Mouse (Mus musculus): ENCODE data around the gene Rps18.
"Not testable (repeated sequence)": the region's sequence is repeated elsewhere in the genome, so short reads cannot be mapped to it uniquely, and the experiment has no call there.

The Rps18 gene

DNA sequence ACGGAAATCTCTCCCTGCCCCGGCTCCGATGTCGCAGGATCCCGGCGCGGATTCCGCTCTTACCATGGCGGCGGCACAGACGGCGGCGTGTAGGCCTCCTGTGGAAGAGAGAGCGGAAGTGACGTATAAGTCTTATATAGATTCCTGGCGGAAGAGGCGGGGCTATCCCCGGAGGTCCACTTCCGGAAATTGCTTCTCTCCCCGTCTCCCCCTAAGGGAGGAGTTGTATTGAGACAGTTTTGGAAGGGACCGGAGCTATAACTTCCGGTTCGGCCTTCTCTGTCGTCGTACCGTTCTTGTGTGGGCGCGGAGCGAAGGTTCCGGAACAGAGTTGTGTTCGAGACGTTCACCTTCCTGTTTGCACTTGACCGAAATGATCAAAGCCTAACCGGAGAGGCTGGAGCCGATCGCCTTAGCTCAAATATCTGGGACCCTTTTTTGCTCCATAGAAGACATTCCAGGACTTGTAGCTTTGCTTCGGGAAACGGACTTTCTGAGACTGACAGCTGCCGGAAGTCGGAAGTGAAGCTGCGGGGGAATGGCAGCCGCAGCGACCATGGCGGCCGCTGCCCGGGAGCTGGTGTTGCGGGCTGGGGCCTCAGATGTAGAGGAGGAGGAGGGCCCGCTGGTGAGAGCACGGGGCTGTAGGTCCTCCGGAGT, at the start of gene Rps18, which contains the start of gene Vps52:
Rps18 (minus strand) TSS at position 447 of the 660 bp plus-strand sequence.
Vps52 (plus strand) TSS at position 258 of the 660 bp plus-strand sequence.
- DNase-seq (ENCODE audit: low spot score in 2 of 2), result peak; percentile 87 to 96

DNA sequence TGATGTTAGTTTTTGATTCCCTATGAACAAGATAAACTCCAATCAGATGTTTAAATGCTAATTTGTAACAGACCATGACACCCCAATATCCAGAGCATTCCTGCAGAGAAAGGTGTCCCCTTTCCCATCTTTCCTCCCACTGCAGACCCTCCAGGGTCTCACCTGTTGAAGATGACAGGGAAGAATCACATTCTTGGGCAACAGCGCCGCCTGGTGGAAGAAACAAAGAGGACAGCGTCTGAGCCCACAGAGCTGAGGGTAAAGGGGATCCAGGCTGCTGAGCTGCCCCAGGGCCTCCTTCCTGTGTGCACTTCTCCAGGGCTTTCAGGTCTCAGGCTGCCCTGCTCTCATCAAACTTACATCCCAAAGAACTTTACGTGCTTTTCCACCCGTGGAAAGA, 47.6 kb upstream of the Rps18 start:
- peak in 1 of 2 experiments; percentile 47 for DNase-seq (ENCODE audit: low spot score in 2 of 2)

DNA sequence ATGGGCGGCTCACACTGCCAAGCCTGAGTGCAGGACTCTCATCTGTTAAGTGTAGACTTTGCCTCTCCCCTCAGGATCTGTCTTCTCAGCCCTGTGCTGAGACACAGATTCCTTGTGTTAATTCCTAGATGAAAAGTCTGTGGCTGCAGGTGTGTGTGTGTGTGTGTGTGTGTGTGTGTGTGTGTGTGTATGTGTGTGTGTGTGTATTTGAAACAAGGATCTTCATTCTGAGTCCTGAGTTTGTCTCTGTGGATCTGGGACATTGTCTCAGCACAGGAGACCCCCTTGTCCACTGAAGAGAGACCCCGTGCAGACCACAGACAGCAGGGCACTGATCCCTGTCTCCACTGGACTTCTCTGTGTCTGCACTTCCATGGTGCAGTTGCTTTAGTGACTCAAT, 45.0 kb upstream of the Rps18 start:
- not testable (repeated sequence) for DNase-seq (ENCODE audit: low spot score in 2 of 2)

DNA sequence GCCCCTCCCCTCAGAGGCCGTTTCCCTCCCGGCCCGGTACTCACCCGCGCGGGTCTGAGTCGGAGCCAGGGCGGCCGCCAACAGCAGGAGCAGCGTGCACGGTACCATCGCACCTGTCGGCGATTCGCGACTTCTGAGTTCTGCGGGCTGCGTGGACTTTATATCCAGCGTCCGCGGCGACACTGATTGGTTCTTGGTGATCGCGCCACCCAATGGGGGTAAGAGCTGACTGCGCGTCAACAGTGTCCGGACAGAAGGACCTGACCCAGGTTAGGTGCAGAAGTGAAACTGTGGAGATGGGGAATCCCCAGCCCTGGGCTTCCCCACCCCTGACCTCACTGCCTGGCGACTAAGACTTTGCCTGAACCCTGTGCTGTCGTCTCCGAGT, 44.3 kb upstream of the Rps18 start, which contains the start of gene H2-K1:
H2-K1 (minus strand) TSS at position 198 of the 388 bp plus-strand sequence.
- DNase-seq (ENCODE audit: low spot score in 2 of 2), result peak; percentile 45 to 54

DNA sequence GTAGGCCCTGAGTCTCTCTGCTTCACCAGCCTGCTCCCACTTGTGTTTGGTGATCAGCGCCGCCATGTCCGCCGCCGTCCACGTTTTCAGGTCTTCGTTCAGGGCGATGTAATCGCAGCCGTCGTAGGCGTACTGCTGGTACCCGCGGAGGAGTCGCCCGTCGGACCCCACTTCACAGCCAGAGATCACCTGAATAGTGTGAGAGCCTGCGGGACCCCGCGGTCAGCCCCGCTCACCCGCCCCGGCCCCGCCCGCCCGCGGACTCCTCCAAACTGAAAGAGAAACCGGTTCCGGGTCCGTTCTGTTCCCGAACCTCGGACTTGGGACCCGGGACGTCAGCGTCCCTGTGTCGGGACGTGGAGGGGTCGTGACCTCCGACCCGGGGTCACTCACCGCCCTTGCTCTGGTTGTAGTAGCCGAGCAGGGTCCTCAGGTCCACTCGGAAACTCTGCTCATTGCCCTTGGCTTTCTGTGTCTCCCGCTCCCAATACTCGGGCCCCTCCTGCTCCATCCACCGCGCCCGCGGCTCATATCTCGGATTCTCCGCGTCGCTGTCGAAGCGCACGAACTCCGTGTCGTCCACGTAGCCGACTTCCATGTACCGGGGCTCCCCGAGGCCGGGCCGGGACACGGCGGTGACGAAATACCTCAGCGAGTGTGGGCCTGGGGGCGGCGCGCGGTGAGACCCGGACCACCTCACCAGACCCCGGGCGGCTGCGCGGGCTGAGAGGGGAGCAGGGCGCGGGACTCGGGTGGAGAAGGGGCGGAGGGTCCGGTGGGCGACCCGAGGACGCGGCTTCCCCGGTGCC, 43.7 kb upstream of the Rps18 start:
- no peak for DNase-seq (ENCODE audit: low spot score in 2 of 2)

DNA sequence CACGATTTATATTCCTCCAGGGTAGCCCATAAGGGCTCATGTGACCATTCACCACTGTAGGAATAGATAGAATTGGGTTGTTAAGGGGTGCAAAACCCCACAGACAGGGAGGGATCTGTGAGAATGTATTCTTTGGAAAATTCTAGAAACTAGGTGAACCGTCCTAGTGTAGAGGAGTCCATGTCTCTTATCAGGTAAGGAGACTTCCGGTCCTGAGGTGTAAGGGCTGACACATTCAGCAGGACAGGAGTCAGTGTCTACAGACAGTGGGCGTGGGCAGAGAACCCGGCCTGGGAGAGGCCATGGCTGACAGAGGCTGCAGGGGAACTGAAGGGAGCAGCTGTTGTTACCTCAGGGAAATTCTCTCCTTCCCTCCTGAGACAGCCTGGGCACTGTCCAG, 42.9 kb upstream of the Rps18 start:
- DNase-seq (ENCODE audit: low spot score in 2 of 2), result not testable (repeated sequence)

DNA sequence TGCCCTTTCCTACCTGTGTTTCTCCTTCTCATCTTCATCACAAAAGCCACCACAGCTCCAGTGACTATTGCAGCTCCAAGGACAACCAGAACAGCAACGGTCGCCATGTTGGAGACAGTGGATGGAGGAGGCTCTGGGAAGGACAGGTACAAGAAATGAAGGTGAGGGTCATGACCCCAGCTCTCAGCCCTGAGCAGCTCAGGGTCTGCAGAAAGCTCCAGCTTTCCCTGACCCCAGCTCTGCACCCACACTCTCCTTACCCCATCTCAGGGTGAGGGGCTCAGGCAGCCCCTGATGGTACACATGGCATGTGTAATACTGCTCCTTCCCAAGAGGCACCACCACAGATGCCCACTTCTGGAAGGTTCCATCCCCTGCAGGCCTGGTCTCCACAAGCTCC, 41.2 kb upstream of the Rps18 start:
- not testable (repeated sequence) for DNase-seq (ENCODE audit: low spot score in 2 of 2)

DNA sequence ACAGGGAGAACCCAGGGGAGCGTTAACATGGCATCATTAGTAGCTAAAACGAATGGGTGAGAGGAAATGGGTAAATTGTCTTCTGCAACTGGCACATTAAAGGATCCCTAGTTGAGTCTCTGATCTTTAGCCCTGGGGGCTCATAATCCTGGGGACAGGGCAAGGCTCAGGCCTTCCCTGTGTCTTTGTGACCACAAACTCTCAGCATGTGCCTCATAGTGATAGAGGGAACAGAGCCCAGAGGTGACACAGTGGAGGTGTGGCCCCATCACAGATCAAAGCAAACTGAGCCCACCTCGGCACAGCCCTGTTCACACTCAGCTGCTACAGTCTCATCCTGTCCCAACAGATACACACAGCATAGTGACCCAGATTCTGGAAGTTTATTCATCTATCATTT, 39.9 kb upstream of the Rps18 start:
- DNase-seq (ENCODE audit: low spot score in 2 of 2), result no peak

DNA sequence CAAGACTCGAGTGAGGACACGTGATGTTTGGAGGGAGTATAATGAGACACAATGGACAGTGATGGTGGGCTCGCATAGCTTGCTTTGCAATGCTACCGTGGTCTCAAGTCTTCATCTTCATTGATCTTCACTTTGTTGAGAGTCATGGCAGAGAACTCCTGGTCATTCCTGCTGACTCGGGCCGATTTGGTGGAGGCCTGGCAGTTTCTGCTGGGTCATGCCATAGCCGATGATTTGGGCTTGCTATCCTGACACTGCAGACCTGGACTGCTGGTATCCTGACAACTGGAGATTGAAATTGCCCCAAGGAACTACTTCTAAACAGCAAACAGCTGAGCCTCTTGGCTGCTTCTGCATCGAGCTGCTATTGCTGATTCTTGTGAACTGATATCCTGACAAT, 39.2 kb upstream of the Rps18 start:
- no peak for DNase-seq (ENCODE audit: low spot score in 2 of 2)

DNA sequence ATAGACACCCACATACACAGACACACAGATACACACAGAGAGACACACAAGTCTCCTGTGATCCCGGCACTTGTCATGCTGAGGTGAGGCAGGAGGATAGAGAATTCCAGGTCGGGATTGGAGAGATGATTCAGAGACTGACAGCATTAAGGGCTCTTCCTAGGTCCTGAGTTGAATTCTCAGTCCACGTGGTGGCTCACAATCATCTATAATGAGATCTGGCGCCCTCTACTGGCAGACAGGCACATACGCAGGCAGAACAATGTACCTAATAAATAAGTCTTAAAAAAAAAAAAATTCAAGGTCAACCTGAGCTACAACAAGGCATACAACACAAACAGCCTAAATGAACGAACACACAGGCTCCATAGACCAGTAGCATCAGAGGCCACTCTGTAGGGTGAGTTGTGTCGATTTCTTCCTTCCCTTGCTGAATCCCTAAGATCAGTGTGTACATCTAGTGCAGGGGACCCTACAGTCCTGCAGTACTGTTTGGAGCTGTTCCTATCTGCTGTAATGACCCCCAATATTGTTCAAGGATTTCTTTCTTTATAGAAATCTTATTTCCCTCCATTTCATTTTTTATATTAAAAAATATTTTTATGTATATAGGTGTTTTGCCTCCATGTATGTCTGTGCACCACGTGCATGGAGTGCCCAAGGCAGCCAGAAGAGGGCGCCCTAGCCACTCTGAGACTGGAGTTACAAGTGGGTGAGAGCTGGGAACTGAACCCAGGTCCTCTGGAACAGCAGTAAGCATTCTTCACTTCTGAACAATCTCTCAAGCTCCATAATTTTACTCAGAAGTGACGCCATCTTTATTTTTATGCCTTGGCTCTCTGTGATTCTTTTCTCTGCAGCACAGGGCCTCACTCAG, 36.2 kb upstream of the Rps18 start:
- peak in 1 of 2 experiments; percentile 58 for DNase-seq (ENCODE audit: low spot score in 2 of 2)

DNA sequence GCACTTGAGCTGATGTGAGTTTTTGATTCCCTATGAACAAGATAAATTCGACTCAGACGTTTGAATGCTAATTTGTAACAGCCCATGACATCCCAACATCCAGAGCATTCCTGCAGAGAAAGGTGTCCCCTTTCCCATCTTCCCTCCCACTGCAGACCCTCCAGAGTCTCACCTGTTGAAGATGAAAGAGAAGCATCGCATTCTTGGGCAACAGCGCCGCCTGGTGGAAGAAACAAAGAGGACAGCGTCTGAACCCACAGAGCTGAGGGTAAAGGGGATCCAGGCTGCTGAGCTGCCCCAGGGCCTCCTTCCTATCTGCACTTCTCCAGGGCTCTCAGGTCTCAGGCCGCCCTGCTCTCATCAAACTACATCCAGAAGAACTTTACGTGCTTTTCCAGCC, 26.3 kb upstream of the Rps18 start:
- DNase-seq (ENCODE audit: low spot score in 2 of 2), result peak in 1 of 2 experiments; percentile 68

DNA sequence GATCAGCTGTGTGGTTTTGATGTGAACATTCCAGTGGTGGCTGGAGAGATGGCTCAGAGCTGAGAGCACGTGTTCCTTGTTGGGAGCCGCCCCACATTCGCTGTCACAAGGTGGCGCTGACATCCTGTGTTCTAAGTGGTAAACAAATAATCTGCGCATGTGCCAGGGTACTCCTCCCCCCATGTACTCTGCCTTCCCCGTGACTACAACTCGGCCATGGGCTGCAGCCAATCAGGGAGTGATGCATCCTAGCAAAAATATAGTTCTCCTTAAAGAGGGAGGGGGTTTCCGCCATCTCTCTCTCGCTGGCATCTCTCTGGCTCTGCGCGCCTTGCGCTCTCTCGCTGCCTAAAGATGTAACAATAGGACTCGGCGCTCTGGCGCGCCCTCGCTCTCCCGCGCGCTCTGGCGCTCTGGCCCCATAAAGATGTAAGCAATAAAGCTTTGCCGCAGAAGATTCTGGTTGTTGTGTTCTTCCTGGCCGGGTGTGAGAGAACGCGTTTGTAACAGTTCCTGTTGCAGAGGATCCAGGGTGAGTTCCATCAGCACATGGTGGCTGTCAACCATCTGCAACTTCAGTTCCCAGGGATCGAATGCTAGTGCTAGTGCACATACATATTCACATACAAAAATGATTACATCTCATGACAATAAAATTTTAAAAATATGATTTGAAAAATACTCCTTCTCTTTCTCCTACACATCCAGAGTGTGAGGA, 25.6 kb upstream of the Rps18 start:
- DNase-seq (ENCODE audit: low spot score in 2 of 2), result peak; percentile 66 to 81

DNA sequence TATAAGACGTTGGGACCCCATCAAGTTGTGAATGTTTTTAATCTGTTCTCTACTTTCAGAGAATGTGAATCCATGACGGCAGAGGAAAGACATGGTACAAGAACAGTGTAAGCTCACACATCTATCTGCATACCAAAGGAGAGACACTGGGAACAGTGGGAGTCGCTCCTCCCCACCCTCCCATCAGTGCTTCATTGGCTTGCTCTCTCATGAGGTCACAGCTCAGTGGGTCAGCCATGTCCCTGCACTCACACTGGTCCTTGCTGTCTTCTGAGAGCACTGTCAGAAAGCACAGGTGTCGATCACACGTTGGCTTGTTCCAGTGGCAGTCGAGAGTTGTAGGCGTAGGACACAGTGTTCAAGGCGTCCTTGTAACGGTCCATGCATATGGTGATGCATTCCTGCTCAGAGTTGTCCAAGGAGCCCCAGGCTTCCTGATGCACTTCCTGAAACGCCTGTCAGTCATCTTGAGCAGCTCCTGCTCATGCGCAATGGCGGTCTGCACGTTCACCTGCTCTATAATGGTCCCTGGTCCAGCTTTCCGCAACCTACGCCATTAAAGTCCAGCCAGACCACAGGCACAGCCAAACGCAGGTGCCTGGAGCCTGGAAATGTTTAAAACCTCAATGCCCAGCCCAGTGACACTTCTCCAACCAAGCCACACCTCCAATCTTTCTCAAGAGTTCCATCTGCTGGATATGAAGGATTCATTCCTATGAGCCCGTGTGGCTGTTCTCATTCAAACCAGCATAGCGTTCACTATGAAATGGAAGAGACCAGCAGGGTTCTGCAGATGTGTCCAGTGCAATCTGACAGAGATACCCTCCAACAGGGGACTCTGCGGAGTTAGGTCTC, 24.6 kb upstream of the Rps18 start:
- DNase-seq (ENCODE audit: low spot score in 2 of 2), result no peak

DNA sequence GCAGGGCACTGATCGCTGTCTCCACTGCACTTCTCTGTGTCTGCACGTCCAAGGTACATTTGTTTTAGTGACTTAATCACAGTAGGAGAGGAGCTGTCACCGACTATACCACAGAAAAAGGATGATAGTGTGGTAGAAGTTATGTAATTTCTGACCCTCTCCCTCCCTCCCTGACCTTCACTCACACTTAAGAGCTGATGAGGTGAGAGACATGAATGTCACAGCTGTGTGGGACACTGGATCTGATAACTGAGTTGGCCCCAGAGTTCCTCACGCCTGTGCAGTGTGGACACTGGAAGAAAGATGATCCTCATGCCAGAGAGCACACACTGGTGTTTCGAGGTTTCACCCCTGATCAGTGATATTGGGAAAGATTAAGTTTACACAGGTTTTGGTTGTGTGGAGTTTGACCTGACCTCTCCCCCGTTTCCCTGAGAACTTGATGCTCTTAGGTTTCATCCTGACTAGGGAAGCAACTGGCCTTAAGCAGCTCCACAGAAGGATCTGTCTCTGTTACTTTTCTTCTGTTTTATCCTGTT, 23.8 kb upstream of the Rps18 start:
- no peak for DNase-seq (ENCODE audit: low spot score in 2 of 2)

DNA sequence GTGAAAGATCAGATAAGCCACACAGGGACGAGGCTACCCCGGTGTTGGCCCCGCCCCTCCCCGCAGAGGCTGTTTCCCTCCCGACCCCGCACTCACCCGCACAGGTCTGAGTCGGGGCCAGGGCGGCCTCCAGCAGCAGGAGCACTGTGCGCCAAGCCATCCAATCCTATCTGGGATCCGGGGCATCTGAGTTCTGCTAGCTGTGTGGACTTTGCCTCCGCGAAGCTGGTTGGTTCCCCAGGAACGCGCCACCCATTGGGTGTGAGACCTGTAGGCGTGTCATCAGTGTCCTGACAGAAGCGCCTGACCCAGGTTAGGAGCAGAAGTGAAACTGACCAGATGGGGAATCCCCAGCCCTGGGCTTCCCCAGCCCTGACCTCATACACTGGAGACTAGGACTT, 22.8 kb upstream of the Rps18 start:
- no peak for DNase-seq (ENCODE audit: low spot score in 2 of 2)

DNA sequence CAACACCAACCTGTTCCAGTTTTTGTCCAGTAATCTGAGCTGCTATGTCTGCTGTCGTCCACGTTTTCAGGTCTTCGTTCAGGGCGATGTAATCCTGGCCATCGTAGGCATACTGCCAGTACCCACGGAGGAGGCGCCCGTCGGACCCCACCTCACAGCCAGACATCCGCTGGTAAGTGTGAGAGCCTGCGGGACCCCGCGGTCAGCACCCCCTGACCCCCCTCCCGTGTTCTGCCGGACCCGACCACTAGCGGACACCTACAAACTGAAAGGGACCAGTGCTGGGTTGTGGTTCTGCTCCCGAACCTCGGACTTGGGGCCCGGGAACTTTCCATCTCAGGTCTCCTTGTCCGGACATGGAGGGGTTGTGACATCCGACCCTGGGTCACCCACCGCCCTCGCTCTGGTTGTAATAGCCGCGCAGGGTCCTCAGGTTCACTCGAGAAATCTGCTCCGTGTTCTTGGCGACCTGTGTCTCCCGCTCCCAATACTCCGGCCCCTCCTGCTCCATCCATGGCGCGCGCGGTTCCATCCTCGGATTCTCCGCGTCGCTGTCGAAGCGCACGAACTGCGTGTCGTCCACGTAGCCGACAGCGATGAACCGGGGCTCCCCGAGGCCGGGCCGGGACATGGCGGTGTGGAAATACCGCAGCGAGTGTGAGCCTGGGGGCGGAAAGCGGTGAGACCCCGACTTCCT, 22.2 kb upstream of the Rps18 start:
- DNase-seq (ENCODE audit: low spot score in 2 of 2), result no peak

DNA sequence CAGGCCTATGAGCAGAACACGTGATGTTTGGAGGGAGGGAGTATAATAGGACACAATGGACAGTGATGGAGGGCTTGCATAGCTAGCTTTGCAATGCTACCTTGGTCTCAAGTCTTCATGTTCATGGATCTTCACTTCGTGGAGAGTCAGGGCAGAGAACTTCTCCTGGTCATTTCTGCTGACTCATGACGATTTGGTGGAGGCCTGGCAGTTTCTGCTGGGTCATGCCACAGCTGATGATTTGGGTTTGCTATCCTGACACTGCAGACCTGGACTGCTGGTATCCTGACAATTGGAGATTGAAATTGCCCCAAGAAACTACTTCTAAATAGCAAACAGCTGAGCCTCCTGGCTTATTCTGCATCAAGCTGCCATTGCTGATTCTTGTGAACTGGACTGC, 17.8 kb upstream of the Rps18 start:
- DNase-seq (ENCODE audit: low spot score in 2 of 2), result no peak

DNA sequence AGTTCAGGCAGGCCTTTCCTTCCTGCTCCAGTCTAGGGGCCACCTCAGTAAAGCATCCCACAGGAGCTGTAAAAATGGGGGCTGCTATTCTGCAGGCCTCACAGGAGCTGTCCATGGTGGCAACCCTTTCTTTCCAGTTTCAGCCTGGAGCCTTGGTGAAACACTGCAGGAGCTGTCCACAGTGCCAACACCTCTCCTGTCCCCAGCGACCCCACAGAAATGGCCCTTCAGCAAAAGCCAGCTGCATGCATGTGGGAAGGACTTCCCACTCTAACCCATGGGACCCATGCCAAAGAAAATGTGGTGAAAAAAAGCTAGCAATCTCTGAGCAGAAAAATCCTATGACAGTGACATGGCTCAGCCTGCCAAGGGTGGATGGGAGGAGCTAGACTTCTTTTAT, 16.9 kb upstream of the Rps18 start:
- no peak for DNase-seq (ENCODE audit: low spot score in 2 of 2)

DNA sequence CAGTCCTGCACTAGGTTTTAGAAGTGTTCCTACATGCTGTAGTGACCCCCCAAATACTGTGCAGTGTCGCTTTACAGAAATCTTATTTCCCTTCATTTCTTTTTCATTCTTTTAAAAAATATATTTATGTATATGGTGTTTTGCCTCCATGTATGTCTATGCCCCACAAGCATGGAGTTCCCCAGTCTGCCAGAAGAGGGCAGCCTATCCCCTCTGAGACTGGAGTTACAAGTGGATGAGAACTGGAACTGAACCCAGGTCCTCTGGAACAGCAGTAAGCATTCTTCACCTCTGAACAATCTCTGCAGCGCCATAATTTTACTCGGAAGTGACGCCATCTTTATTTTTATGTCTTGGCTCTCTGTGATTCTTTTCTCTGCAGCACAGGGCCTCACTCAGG, 13.6 kb upstream of the Rps18 start:
- DNase-seq (ENCODE audit: low spot score in 2 of 2), result no peak

DNA sequence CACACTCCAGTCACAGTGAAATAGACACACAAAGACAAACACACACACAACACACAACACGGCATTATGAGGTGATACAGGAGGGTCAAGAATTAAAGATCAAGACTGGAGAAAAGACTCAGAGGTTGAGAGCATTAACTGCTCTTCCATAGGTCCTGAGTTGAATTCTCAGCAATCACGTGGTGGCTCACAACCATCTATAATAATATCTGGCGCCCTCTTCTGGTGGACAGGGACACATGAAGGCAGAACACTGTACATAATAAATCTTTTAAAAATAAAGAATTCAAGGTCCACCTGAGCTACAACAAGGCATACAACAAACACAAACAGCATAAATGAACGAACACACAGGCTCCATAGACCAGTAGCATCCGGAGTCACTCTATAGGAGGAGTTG, 13.1 kb upstream of the Rps18 start:
- no peak for DNase-seq (ENCODE audit: low spot score in 2 of 2)

Data from cerebellum, postnatal 4 days (tissue).